In the genomic region with DNA sequence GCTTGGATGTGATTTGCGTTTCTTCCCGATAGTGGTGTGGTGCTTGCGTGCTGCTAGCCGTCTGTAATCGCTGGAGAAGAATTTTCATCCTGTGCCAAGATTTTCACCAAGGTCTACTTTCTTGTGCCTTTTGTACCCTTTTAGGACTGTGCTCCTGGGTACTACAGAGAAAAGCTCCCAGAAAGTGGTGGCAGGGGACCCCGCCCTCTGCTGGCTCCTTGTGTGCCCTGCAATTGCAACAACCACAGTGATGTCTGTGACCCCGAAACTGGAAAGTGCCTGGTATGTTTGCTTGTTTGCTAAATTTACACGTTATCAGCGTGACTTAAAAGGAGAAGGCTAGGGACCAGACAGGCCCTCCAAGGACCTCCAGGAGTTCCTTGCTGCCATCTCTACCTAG, we compare ENCODE assay signal across 8 mouse cellular contexts.
DNase-seq lines count a peak whose midpoint lies in the region; ATAC-seq and TF ChIP-seq lines count a peak whose summit lies in the region.

No protein-coding gene starts in this region.

- no peaks in the 10 kb centered on the region for H3K4me1 ChIP-seq in heart, postnatal 0 days (ENCODE audit: control insufficient read depth, insufficient read depth)
- no peaks in the 10 kb centered on the region for H3K4me1 ChIP-seq in heart, embryonic 10.5 days
- H3K4me1 ChIP-seq in lung, embryonic 14.5 days (ENCODE audit: insufficient read depth) = no peaks in the 10 kb centered on the region
- H3K4me1 ChIP-seq in hindbrain, postnatal 0 days (ENCODE audit: insufficient read depth, low read length) = no peaks in the 10 kb centered on the region

- H3K4me2 ChIP-seq in heart, postnatal 0 days (ENCODE audit: low read depth, low read length) = no peak overlapping the region
- H3K4me2 ChIP-seq in lung, embryonic 14.5 days = no peak overlapping the region
- H3K4me2 ChIP-seq in hindbrain, postnatal 0 days (ENCODE audit: low read depth, low read length) = no peak overlapping the region

- no peaks in the 10 kb centered on the region for H3K9me3 ChIP-seq in heart, postnatal 0 days (replicated peaks; ENCODE audit: control insufficient read depth, low read length)
- H3K9me3 ChIP-seq in heart, embryonic 10.5 days = no peaks in the 10 kb centered on the region
- no peaks in the 10 kb centered on the region for H3K9me3 ChIP-seq in lung, embryonic 14.5 days (ENCODE audit: low read depth, low read length)
- H3K9me3 ChIP-seq in hindbrain, postnatal 0 days (ENCODE audit: low read length) = no peaks in the 10 kb centered on the region

- no peak for ATAC-seq in heart, postnatal 0 days (ENCODE audit: insufficient read depth, low read depth)
- ATAC-seq in lung, embryonic 14.5 days (ENCODE audit: insufficient read depth) = no peak
- ATAC-seq in hindbrain, postnatal 0 days = no peak

- 57% methylated on average over 9 of the region's 9 CpGs for WGBS in heart, postnatal 0 days
- WGBS in heart, embryonic 10.5 days = 67% methylated on average over 9 of the region's 9 CpGs
- WGBS in lung, embryonic 14.5 days = 57% methylated on average over 9 of the region's 9 CpGs
- WGBS in hindbrain, postnatal 0 days = 77% methylated on average over 9 of the region's 9 CpGs

- no peak for DNase-seq in heart, postnatal 0 days (ENCODE audit: low spot score)
- no peak for DNase-seq in heart, embryonic 10.5 days (ENCODE audit: low spot score)
- peak; percentile 57 for DNase-seq in lung, embryonic 14.5 days
- no peak for DNase-seq in lung, adult 18-20 months
- peak; percentile 47 for DNase-seq in R1 (ENCODE audit: low read depth, low spot score)
- DNase-seq in hindbrain, postnatal 0 days (ENCODE audit: low spot score) = peak; percentile 53
- no peak for DNase-seq in layer of hippocampus, adult 11-12 months (ENCODE audit: low spot score)
- no peak for DNase-seq in cerebellum, adult 8-10 months

- peak; percentile 45 for TF ChIP-seq CTCF in heart, postnatal 0 days (IDR thresholded peaks at IDR 0.05; ENCODE audit: low read depth)
- TF ChIP-seq CTCF in lung, embryonic 14.5 days (IDR thresholded peaks at IDR 0.05; ENCODE audit: low read depth) = peak; percentile 72
- peak; percentile 66 for TF ChIP-seq CTCF in hindbrain, postnatal 0 days (IDR thresholded peaks at IDR 0.05; ENCODE audit: low read depth)

- no peaks in the 10 kb centered on the region for H3K36me3 ChIP-seq in heart, postnatal 0 days (replicated peaks; ENCODE audit: control insufficient read depth, insufficient read depth, low read length)
- H3K36me3 ChIP-seq in heart, embryonic 10.5 days = peaks cover 2% of the 10 kb centered on the region; the same call in 1 of the 2 replicates
- no peaks in the 10 kb centered on the region for H3K36me3 ChIP-seq in lung, embryonic 14.5 days (ENCODE audit: insufficient read depth)
- peaks cover 7% of the 10 kb centered on the region; the same call in 1 of the 2 replicates for H3K36me3 ChIP-seq in hindbrain, postnatal 0 days (ENCODE audit: insufficient read depth, low read length)

- H3K27me3 ChIP-seq in heart, postnatal 0 days (ENCODE audit: control insufficient read depth, insufficient read depth, low read length) = no peaks in the 10 kb centered on the region
- H3K27me3 ChIP-seq in heart, embryonic 10.5 days (ENCODE audit: insufficient read depth, poor library complexity, severe bottlenecking) = no peaks in the 10 kb centered on the region
- no peaks in the 10 kb centered on the region for H3K27me3 ChIP-seq in lung, embryonic 14.5 days (ENCODE audit: insufficient read depth, low read length)
- H3K27me3 ChIP-seq in hindbrain, postnatal 0 days (ENCODE audit: insufficient read depth, low read length) = no peaks in the 10 kb centered on the region

- no peak overlapping the region for H3K9ac ChIP-seq in heart, postnatal 0 days (replicated peaks; ENCODE audit: low read depth, low read length)
- H3K9ac ChIP-seq in lung, embryonic 14.5 days = no peak overlapping the region
- no peak overlapping the region for H3K9ac ChIP-seq in hindbrain, postnatal 0 days (replicated peaks; ENCODE audit: low read length)

- H3K4me3 ChIP-seq in heart, postnatal 0 days (ENCODE audit: low read depth, low read length) = no peak overlapping the region
- no peak overlapping the region for H3K4me3 ChIP-seq in heart, embryonic 10.5 days
- H3K4me3 ChIP-seq in lung, embryonic 14.5 days (ENCODE audit: low read depth, low read length) = no peak overlapping the region
- H3K4me3 ChIP-seq in hindbrain, postnatal 0 days (ENCODE audit: low read length) = no peak overlapping the region

- H3K27ac ChIP-seq in heart, postnatal 0 days (ENCODE audit: low read depth) = no peak overlapping the region
- H3K27ac ChIP-seq in heart, embryonic 10.5 days = no peak overlapping the region
- no peak overlapping the region for H3K27ac ChIP-seq in lung, embryonic 14.5 days (ENCODE audit: low read depth)
- no peak overlapping the region for H3K27ac ChIP-seq in hindbrain, postnatal 0 days

- no peak for TF ChIP-seq EP300 in heart, postnatal 0 days (IDR thresholded peaks at IDR 0.05; ENCODE audit: low read depth)

Comparison
In these comparisons a context has a peak if more than half of its experiments do, and no peak if none do; other contexts are left out.
1. DNase-seq: peak in lung, embryonic 14.5 days (single experiment), R1 (single experiment) and hindbrain, postnatal 0 days (single experiment); none in heart, postnatal 0 days (single experiment), heart, embryonic 10.5 days (single experiment), lung, adult 18-20 months (0 of 2), layer of hippocampus, adult 11-12 months (single experiment) and cerebellum, adult 8-10 months (single experiment).
2. Peak in every context shown above with its lines, with median percentiles within 50 percentile points of each other: CTCF ChIP-seq.